Mouse (Mus musculus): Measurements from ENCODE around the gene Taf6. TPM values are rescaled to one million over a fixed set of nuclear protein-coding genes. Genes with fewer than 3 reads are reported as not detected.
"Not testable (repeated sequence)": the region's sequence is repeated elsewhere in the genome, so short reads cannot be mapped to it uniquely, and the experiment has no call there.

Taf6 gene
- total RNA-seq (2021): 10 to 100 TPM; 29.6 to 34.7 TPM
- long read RNA-seq, experiment 1, transcript Taf6-201 (15 exons, 2,304 nt): major isoform, 31 of 64 reads
- long read RNA-seq, experiment 1, partial matches to known transcripts: 11 of 64 reads
- long read RNA-seq, experiment 1, other reads (novel, unspliced or antisense): 22 of 64 reads
- long read RNA-seq, experiment 2, transcript Taf6-201 (15 exons, 2,304 nt): major isoform, 19 of 33 reads
- long read RNA-seq, experiment 2, partial matches to known transcripts: 3 of 33 reads
- long read RNA-seq, experiment 2, other reads (novel, unspliced or antisense): 10 of 33 reads

GRCm38 (mm10) chr5:138186950-138187638, at the start of gene Taf6, which contains the start of gene Cnpy4:
TSS of gene Taf6 (minus strand) at chr5:138187451.
TSS of gene Cnpy4 (plus strand) at chr5:138187485.
- peak; percentile 90 to 93 for DNase-seq

DNA sequence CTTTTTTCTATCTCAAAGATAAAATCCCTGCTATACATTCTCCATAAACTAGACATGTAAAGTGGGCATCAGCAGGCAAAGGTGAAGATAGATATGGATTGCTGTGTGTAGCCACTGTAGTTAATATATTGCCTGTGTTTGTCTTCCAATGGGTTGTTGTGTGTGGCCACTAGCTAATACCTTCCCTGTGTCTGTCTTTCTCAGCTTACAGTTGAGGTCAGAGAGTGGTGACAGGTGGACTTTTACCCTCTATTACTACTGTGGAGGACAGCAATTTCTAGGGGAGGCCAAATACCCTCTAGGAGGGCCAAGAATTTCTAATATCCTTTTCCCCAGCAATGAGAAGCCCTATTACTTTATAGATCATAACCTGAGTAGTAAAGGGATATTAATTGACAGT, 47.0 kb upstream of the Taf6 start:
- DNase-seq: no peak

GRCm38 (mm10) chr5:138233778-138234177, 46.5 kb upstream of the Taf6 start:
- no peak for DNase-seq

GRCm38 (mm10) chr5:138229511-138229910, 42.3 kb upstream of the Taf6 start:
- peak in 1 of 2 experiments; percentile 12 for DNase-seq

DNA sequence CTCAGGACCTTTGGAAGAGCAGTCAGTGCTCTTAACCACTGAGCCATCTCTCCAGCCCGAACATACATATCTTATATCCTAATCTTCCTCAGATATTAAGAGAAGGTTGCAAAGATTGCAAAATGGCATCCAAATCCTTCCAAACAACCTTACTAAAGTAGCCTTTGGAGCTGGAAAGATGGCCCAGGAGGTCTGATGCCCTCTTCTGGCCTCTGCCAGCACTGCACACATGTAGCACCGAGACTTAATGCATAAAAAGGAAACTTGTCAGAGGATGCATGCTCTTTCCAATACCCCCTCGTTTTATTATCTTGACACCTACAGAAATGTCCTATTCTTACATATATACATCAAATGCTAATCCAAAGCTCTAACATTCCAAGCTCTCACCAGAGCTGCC, 40.8 kb upstream of the Taf6 start:
- DNase-seq: peak; percentile 16 to 43

DNA sequence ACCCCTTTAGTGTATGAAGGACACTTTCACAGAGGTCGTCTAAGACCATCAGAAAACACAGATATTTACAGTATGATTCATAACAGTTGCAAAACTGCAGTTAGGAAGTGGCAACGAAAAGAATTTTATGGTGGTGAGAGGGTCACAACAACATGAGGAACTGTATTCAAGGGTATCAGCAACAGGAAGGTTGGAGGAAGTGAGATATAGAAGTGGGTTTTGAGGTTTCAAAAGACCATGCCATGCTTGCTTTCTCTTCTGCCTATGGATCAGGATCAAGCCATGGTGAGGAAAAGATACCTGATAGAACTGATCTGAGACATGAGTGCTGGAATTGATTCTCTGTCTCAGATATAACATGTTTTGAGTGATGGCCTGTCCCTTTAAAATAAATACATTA, 40.1 kb upstream of the Taf6 start:
- peak in 1 of 2 experiments; percentile 41 for DNase-seq

GRCm38 (mm10) chr5:138226491-138226890, 39.2 kb upstream of the Taf6 start:
- DNase-seq: no peak

DNA sequence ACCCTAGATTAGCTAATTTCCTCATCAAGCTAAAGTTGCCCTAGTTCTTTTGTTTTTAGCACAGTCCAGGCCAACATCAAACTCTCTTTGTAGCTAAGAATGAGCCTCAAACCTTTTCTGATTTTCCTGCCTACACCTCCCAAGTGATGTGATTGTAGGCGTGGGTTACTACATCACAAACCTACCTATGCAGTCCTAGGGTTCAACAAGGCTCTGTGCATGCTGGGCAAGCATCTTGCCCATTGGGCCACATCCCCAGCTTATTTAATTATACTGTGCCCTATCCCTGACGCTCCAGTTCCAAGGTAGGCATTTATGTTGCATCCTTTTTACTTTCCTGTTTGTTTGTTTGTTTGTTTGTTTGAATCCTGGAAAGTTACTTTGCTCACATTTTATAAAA, 38.4 kb upstream of the Taf6 start, which contains the start of gene Nxpe5:
Gene Nxpe5, plus strand, starts transcription at position 199 of the 400 bp plus-strand sequence.
- no peak for DNase-seq

DNA sequence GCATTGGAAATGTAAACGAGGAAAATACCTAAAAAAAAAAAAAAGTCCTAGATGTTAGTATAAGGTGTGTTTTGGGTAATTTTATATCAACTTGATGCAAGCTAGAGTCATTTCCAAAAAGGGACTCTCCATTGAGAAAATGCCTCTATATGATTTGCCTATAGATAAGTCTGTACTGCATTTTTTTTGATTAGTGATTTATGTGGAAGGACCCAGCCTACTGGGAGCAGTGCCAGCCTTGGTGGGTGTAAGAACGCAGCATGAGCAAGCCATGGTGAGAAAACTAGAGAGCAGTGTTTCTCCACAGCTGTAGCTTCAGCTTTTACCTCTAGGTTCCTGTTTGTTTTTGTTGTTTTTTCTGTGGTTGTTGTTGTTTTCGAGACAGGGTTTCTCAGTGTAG, 36.0 kb upstream of the Taf6 start:
- no peak for DNase-seq

- peak; percentile 83 to 91 for DNase-seq
Observed at GRCm38 (mm10) chr5:138222111-138222510, 34.9 kb upstream of the Taf6 start.

DNA sequence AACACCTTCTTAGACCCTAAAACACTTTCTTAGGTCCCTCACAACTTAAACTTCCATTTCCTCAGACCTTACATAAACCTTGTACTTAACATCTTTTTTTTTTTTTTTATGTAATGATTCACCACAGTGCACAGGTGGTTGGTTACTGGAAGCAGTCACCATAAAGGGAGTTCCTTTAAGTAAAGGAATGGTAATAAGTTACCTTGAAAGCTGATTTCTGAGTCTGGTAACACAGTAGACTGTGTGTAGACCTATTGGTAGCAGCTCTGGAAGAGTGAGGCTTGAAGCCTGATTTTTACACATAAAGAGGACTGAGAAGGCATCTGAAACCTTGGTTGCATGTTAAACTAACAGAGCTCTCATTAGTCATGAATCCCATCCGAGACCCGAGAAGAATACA, 32.6 kb upstream of the Taf6 start:
- no peak for DNase-seq

- not testable (repeated sequence) for DNase-seq
Observed at GRCm38 (mm10) chr5:138216632-138217031, 29.4 kb upstream of the Taf6 start.

GRCm38 (mm10) chr5:138207873-138208272, 20.6 kb upstream of the Taf6 start:
- no peak for DNase-seq

DNA sequence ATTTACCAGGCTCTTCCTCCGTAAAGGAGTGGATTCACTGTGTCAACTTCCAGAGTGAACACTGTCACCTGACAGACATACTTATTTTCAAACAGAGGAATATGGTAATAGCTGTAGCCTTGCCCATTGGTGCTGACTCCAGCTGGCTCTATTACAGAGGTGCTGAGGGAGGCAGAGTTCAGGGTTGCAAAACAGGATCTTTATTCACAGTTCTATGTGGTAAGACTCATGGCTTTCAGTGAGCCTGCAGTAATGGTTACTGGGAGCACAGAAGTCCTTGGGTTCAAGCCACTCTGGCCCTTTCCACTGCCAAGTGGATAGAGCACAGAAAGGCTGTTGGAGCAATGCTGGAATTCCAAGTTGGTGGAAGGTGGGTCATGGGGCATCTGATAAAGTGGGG, 20.0 kb upstream of the Taf6 start:
- DNase-seq: peak in 1 of 2 experiments; percentile 47

GRCm38 (mm10) chr5:138202086-138202485, 14.8 kb upstream of the Taf6 start:
- no peak for DNase-seq

DNA sequence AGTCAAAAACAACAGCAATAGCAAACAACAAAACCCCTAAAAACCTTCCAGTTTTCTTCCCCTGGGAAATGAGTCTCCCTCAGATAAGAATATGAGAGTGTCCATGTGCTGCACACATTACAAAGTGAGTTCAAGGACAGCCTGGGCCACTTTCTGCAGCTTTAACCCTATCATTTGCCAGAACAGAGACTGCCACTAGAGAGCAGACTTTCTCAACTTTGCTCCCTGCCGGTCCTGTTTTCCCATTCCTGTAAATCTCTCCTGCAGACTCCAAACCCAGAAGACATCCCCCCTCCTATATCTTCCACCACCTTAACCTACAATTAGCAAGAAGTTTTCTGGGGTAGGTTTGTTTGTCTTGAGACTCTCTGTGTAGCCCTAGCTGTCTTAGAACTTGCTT, 12.3 kb upstream of the Taf6 start:
- no peak for DNase-seq

- DNase-seq: no peak
Observed at GRCm38 (mm10) chr5:138195463-138195862, 8.2 kb upstream of the Taf6 start.

- peak; percentile 31 to 58 for DNase-seq
Observed at GRCm38 (mm10) chr5:138194755-138195345, 7.6 kb upstream of the Taf6 start.

DNA sequence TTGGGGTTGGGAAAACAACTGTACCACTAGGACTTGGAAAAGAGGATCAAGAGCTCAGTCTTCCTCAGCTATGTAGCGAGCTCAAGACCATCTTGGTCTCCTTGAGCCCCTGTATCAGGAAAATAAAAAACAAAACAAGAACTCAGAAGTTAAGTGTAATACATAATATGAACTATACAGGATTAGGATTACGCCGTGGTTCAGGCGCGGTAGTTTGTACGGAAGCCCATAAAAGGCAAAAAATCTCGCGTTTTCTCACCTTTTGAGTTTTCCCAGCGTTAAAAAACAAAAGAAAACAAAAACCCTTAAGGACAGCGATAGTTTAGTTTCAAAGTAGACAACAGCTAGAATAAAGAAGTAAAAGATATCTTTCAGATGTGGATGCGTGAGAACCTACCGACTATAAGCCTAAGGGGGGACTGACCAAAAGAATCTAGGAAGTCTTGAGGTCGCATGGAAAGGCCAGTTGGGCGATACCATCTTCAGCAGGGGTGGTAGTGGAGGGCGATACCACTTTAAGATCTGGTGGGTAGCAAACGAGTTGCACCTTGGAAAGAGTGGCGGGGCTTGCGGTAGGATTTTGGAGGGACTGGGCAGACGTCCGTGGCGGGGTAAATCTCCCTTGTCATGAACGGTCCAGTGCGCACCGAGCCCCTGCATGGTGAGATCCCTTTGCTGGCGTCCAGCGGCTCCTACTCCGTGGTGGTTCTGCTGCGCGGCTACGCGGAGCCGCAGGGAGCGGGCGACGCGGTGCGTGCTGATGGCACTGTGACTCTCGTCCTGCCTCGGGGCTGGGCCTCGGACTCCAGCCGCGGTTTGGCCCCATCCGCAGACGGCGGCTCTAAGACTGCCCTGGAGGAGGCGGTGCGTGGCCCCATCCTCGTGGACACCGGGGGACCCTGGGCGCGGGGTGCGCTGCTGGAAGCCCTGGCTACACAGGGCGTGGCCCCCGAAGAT, 6.8 kb upstream of the Taf6 start, which contains the start of gene Mblac1:
Gene Mblac1, plus strand, starts transcription at position 544 of the 957 bp plus-strand sequence.
- peak; percentile 90 to 94 for DNase-seq

DNA sequence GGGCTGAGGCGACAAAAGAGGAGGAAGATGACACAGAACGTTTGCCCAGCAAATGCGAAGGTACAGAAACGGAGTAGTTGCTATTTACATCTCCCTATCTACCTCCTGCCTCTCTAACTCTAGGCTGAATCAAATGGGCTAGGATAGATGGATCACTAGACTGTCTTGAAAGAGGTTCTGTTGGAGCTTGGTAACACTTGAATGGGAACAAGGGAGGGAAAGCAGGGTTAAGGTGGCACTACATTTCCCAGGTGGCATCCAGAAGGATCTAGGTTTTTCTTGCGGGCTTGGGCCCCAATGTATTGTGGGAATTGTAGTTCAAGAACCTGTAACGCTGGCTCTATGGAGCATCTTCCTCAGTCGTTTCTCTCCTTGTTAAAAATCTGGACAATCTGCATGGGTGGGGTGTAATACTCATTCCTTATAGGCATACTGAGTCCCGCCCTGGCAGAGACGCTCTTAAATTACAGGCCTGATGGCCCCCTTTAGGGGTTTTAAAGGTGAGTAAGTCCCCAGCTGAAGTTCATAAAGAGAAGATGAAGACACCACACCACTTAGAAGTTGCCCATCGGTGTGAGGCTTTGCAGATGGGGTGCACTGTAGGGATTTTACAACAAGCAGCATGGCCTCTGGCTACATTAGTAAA, 533 bp upstream of the Taf6 start:
- DNase-seq: peak; percentile 87 to 89

DNA sequence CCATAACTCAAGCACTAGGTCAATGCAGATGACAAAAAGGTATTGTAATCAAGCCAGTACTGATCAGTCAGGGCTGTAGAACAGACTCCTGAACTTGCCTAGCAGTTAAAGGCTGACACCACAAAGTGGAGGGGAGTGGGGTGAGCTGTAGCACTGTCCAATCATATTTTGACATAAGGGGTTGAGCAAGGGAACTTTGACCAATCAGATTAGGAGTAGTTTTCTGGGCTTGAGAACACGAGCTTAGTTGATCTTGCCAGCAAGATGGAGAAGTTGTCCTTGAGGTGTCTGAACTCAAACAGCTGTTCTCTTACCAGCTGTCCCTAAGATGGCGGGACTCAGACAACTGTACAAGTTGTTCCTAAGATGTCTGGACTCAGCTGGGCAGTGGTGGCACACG, 14.0 kb downstream of the Taf6 start:
- no peak for DNase-seq

Data from heart, adult 18-20 months (tissue).